Mouse (Mus musculus) heart, postnatal 14 days (tissue): Measurements from ENCODE around the gene Dab1. TPM values are rescaled to one million over a fixed set of nuclear protein-coding genes. Genes with fewer than 3 reads are reported as not detected.

Experiments used
- DNase-seq, 2 experiments: peaks; one replicate each; pipeline ENCODE4 v3.0.0; 2021 to 2022
- intact Hi-C: fragments of 180-260 bp; cut with DNase I; formaldehyde crosslinking; loops from one replicate; pipeline ENCODE4 v1.15.1; 2025
- total RNA-seq, 2 experiments: library from RNA; stranded (reverse); gene quantifications; 2 replicates each; pipeline ENCODE4 v1.2.3; 2021

Gene Dab1
- total RNA-seq, 2 experiments from 2014 or later, result 0.17 TPM; not detected in 1

DNA sequence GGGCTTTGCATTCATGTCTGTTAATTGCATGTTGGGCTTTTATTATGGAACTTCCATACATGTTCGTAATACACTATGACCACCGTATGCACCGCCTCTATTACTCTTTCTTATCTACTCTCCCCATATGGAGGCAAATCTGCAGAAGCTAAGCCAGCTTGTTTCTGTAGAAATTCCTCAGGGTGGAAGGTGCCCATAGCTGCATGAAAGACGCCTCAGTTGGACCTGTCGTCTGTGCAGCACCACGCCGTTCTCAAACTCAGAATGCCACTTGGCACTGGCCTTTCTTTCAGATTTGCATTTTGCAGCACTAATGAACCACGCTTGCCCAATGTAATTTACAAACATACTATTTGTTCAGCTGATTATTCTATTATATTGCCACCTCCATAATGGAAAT is 1150.4 kb downstream of the Dab1 start:
- no peak for DNase-seq
- intact Hi-C loops, result no loop called here

DNA sequence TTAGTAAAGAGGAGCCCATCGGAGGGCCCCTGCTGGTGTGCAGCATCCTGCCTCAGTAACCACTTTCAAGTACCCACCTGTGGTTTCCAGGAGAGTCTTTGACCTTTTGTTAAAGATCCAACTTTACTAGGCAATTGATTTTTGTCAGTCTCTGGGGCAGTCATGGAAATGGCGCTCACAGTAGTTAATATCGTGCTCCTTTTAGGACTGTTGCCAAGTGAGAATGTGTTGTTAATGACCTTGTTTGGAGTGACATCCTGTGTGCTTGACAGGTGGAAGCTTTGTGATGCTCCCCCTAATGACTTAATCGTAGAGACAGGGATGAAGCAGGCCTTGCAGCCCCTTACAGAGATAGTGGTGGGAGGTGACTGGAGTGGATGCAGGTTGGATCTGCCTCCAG is 1151.2 kb downstream of the Dab1 start:
- no peak for DNase-seq

DNA sequence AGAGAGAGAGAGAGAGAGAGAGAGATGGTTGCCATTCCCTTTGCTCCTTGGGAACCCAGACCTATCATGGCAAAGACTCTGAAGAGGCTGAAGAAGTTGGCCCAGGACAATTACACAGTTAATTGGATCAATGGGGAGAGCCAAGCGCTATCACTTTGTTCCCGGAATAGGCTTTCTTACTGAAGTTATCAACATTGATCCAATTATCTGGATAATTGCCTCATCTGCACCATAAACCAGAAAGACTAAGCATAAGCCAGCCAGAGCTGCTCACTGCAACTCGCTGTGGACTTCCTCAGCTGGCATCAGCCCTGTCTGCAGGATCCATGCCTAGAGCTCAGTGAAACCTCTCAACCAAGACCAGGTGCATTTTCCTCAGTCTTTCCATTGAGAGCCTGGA is 1156.4 kb downstream of the Dab1 start:
- intact Hi-C loops, result no loop called here
- no peak for DNase-seq

More for the DNA sequence above, 1151.2 kb downstream of the Dab1 start:
- intact Hi-C loops, result no loop called here

DNA sequence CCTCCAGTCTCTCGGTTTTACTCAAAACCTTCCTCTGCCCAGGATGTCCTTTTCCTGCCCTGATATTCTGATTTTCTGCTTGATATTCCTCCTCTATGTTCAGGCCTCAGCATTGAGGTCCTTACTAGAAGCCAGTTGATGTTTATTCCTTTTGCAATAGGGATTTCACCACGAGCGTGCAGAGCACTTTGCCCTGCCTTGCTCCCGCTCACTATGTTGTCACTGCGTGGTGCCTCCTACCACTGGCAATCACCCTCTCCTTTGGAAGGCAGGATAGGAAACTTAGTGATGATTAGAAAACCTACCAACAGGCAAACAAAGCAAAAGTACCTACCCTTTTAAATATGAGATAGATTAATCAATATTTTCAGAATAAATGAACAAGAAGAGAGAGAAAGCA is 1160.3 kb downstream of the Dab1 start:
- intact Hi-C loops, result no loop called here
- DNase-seq, result no peak

DNA sequence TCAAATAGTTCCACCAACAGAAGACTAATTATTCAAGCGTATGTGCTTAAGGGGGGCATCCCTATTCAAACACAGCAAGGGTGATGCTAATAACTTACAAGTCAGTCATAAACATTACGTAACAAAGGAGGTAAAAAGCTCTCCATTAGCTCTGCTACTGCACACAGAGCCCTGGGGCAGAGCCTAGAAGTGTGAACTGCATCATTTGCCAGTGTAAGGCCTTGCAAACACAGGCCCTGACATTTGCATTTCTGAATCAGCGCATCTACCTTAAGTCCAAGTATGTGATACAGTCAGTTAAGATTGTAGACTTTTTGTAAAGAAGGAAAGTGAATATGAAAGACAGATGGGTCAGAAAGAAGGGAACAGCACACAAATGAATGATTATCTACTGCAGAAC is 1162.3 kb downstream of the Dab1 start:
- intact Hi-C loops, result no loop called here
- no peak for DNase-seq

DNA sequence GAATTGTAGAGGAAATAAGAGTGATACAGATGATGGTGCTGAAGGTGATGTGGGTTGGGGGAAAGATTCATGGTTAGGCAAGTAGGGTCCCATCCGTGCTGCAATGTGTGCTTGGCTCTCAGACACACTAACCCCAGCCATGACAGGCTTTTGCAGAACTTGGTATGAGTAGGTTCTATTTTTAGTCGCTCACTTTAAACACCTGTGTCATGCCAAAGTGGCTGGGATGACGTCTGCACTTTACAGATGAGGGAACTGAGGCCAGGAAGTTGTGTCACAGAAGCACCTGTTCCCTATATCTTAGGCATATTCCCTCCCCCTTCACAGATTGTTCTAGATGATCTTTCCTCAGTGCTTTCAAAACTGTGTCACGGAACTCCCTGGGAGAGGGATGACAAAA is 1163.2 kb downstream of the Dab1 start:
- intact Hi-C loops, result no loop called here
- no peak for DNase-seq

DNA sequence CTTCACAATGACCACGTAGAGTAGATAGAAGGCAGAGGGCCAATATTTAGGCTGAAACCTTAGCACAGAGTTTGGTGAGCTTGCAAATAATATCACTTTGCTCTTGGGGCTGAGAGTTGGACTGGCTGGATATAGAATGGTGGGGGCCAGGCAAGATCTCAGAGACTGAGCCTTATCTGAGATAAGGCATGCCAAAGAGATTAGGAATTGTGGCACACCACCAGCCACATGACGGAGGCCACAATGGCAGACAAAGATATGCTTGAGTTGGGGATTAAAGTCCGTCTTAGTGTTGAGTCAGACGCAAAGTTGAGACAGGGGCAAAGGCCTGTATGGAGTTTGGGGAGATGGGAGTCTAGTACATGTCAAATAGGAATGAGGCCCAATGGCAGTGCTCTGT is 1173.0 kb downstream of the Dab1 start:
- intact Hi-C loops, result no loop called here
- no peak for DNase-seq
